Mouse (Mus musculus): ENCODE measurements around the gene Pde10a.

DNA sequence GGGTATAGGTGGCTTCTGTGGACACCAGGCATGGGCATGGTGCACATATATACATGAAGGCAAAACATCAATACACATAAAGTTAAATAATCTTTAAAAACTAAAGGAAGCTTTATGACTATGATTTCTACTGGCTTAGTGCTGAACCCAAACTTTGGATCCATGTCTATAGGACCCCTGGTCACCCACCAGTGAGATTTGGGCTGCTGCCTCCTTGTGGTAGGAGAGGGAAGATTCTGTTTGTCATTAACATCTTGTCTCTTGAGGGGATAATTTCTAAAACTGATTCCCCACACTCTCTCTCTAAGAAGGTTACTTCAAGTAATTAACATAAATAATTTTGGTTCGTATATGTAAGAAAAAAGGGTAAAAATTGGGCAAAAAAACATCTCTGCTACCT lies 220.2 kb downstream of the Pde10a start:
- no peak for TF ChIP-seq POLR2A (IDR thresholded peaks at IDR 0.05; ENCODE audit: low read depth, low read length)
- TF ChIP-seq CTCF (conservative IDR thresholded peaks at IDR 0.05; ENCODE audit: insufficient read depth, insufficient read length, low read depth, low read length) = 0 out of 2 replicates have a peak, but pooled peaks have one; percentile 23
